Mouse (Mus musculus) megakaryocyte, adult 5-6 weeks (primary cell): ENCODE data around the gene Mfsd11. TPM values are rescaled to one million over a fixed set of nuclear protein-coding genes. Genes with fewer than 3 reads are reported as not detected.
A peak's percentile ranks its signal among the peaks of the same experiment; 100 is the strongest.

Experiments
- ATAC-seq: 2 replicates; pipeline ENCODE4 v1.8.0; 2016; ENCODE audit warnings: mild to moderate bottlenecking, inconsistent platforms; ENCODE audit not compliant: poor library complexity, severe bottlenecking
- total RNA-seq, 2 experiments: library from RNA; stranded (forward) in 1 of 2; stranded (reverse) in 1 of 2; fragments of 153-499, 151-499 nt in 1 of 2; fragments of 221-1000, 200-1000 nt in 1 of 2; gene quantifications; 2 replicates each; pipeline versions ENCODE4 v1.2.3 to v1.2.4; 2015 to 2017

Mfsd11 gene
- total RNA-seq (2015) (22.2 and 26.2 TPM in 2 replicates), total RNA-seq (2017) (17.6 and 26.5 TPM in 2 replicates)

DNA sequence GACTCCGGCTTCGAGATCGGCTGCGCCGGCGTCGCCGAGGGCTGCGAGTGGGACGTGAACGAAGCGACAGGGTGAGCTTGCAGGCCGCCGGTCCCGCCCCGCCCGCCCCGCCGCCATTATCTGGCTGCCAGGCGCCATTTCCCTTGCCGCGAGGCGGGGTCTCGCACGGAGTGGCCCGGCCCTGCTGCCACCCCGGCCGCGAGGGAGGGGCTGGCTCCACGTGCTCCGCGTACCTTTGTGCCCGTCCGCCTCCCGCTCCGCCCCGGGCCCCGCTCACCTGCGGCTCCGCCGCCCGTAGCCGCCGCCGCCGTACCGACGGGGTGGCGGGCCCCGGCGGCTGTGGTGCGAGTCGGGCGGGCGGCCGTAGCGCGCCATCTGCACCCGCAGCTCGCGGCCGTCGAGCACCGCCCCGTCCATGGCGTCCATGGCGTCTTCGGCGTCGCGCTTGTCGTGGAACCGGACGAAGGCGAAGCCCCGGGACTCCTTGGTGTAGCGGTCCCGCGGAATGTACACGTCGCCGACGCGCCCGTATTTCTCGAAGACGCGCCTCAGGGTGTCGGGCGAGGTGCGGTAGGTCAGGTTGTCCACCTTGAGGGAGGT, at the start of gene Mfsd11:
Gene Mfsd11 (plus strand): TSS at position 150 of the 600 bp plus-strand sequence.
- peak; percentile 34 for ATAC-seq

DNA sequence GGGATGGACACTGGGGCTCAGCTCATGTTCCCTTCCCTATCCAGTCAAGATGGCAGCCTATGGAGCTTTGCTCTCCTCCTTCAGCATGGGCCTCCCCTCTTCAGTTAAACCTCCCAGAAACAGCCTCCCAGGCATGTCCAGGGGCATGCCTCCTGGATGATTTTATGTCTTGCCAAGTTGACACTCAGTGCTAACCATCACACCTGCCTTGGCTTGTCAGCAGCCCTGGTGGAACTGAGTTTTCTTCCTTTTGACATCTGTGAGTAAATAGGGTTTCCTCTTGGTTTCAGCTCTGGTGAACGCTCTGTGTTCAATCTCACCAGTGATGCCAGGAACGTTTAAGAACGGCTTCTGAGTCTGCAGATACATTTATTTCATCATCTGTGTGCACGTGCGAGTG, 49.5 kb upstream of the Mfsd11 start:
- ATAC-seq: no peak

GRCm38 (mm10) chr11:116806136-116807071, 45.8 kb upstream of the Mfsd11 start:
- no peak for ATAC-seq

- no peak for ATAC-seq
These were observed 45.1 kb upstream of the Mfsd11 start for GRCm38 (mm10) chr11:116807116-116807515.

DNA sequence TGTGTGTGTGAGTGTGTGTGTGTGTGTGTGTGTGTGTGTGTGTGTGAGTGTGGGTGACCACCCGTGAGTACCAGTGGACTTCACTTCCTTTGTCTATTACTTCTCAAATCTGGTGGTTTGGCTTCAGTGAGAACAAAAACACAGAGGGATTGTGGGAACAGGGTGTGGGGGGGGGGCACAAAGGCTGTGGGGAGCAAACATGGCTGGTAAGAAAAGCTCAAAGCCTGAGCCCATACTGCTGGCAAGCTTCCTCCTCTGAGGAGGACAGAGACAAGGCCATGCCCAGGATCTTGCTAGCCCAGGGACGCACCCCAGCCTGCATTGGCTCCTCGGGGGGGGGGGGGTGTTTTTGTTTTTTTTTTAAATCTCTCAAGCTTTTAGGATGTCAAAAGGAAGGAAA, 44.7 kb upstream of the Mfsd11 start:
- ATAC-seq: no peak

DNA sequence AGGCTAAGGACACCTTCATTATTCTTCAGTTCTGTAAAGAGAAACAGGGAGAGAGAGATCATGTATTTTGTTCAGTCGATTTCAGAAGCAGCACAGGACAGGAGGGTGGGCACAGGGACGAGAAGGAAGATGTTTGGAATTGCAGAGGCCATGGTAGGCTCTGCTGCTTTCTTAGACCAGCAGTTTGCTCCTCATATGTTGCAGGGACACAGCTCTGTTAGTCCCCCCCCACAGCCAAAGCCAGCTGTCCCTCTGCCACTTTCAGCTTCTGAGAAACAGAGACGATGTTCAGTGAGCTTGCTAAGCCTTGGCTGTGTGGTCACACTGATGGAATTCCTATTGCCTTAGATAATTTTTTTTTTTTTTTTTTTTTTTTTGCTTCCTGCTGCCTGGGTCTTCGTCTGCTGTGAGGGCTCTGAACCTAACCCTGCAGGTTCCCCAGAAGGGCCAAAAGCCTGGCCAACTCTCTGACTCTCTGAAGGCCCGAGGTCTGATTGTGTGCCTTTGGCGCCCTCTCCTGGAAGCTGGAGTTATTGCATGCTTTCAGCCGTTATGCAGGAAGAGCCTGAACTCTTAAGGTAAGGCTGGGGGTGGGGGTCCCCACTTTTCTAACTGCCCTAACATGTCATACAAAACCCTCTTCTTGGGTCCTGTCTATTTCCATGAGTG, 44.2 kb upstream of the Mfsd11 start:
- peak; percentile 58; the same call in 1 of the 2 replicates for ATAC-seq

GRCm38 (mm10) chr11:116808811-116809395, 43.3 kb upstream of the Mfsd11 start:
- no peak for ATAC-seq

- no peak for ATAC-seq
These were observed 42.7 kb upstream of the Mfsd11 start for GRCm38 (mm10) chr11:116809520-116809919.

DNA sequence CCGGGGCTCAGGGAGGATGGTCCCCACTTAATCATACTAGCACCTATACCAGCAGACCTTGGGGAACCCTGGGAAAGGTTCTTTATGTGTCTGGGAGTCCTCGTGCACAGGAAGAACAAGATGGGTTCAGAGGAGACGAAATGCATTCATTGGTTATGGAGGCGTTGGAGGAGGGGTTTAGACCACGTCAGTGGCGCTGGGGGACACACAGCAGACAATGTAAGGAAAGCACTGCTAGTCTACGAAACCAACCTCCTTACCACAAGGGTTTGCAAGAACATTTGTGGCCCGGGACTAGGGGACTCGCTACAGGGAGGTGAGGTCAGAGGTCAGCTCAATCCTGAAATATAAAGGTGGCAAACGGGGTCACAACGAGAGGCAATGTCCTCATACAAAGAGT, 41.7 kb upstream of the Mfsd11 start:
- no peak for ATAC-seq

- ATAC-seq: peak; percentile 75
These were observed 41.0 kb upstream of the Mfsd11 start for GRCm38 (mm10) chr11:116810983-116811901.

- ATAC-seq: no peak
These were observed 39.3 kb upstream of the Mfsd11 start for GRCm38 (mm10) chr11:116812793-116813529.

GRCm38 (mm10) chr11:116813610-116814009, 38.6 kb upstream of the Mfsd11 start:
- no peak for ATAC-seq

DNA sequence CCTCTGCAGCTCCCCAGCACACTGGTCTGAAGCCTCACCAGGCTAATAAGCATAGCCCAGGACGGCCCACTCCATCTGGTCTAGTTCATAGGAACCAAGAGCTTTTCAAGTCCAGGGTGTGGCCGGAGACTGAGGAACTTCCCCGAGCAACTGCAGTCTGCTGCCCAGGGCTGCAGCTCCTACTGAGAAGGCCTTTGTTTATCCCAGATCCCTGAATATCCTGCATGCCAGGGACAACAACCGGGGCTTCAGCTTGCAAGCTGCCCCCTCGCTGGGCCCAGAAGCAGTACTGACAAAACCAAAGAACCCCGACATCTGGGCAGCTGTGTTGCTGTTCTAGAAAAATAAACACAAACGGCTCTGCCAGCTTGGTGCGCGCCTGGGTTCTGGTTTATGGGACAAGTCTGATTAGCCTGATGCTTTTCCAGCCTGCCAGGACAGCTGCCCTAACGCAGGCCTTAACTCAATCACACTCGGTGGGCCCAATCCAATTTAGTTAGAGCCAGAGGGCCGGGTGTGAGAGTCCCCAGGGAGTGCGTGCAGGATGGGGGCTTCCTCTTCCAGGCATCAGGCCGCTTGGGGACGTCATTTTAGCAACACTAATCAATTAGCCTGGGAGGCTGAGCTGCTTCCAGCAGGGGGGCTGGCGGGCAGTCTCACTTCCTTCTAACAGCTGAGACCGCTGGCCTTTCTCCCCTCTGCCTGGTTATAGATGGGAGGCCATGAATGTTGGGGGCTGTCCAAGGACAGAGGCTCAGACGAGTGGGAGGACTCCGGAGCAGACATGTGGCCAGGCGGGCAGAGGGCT, 38.0 kb upstream of the Mfsd11 start:
- ATAC-seq: peak; percentile 44

- ATAC-seq: no peak
These were observed 37.3 kb upstream of the Mfsd11 start for GRCm38 (mm10) chr11:116814884-116815415.

GRCm38 (mm10) chr11:116816769-116817168, 35.5 kb upstream of the Mfsd11 start:
- ATAC-seq: no peak

DNA sequence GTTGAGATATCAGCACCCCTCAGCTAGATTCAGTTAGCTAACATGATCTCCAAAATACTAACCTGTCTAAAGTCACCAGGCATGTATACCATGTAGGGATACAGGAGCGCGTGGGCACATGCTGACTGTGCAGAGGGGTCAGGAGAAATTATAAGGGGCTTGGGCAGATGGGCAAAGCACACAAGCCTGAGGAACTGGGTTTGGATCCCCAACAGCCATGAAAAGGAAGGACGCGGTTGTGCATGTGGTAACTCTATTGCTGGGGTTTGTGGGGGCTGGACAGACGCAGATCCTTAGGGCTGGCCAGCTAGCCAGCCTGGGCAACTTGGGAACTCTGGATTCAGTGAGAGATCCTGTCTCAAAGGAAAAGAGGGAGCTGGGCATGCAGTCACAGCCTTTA, 34.7 kb upstream of the Mfsd11 start:
- ATAC-seq: no peak

DNA sequence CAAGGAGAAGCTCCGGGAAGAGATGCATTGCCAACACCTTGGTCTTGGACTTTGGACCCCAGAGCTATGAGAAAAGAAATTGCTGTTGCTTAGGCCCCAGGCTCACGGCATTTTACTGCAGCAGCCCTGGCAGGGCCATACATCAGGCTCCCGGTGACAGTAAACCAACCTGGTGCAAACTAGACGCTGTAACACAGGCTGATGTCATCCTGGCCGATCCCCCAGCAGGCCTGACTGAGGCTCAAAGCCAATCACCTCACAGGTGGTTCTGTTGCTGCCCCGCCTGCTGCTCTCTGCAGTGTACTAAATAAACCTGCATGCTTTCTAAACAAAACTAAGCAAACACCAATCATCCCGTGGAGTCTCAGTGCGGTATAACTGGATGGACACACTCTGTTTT, 33.5 kb upstream of the Mfsd11 start:
- no peak for ATAC-seq

- no peak for ATAC-seq
These were observed 32.2 kb upstream of the Mfsd11 start for GRCm38 (mm10) chr11:116819932-116820593.
